Mouse (Mus musculus) stomach, embryonic 15.5 days (tissue): ENCODE data around the gene Cacng7. TPM values are rescaled to one million over a fixed set of nuclear protein-coding genes. Genes with fewer than 3 reads are reported as not detected.
"Not testable (repeated sequence)": the region's sequence is repeated elsewhere in the genome, so short reads cannot be mapped to it uniquely, and the experiment has no call there.

Experiments
- ATAC-seq: fragments of 200-750 bp; cut with Nextera tagmentation; 2 replicates; pipeline ENCODE4 v1.8.0; 2017; ENCODE audit warnings: low read depth, moderate number of reproducible peaks, moderate TSS enrichment; ENCODE audit not compliant: insufficient read depth, low FRiP score
- H3K27ac ChIP-seq: fragments of 300-500 bp; sonication (generic); 2 replicates; pipeline ENCODE4 v1.5.1; 2015; ENCODE audit warnings: mild to moderate bottlenecking, inconsistent platforms
- H3K27me3 ChIP-seq: fragments of 300-500 bp; sonication (generic); replicated peaks from 2 replicates; pipeline ENCODE4 v1.6.1; 2015; ENCODE audit warnings: inconsistent platforms
- H3K36me3 ChIP-seq: fragments of 300-500 bp; sonication (generic); 2 replicates; pipeline ENCODE4 v1.6.1; 2015; ENCODE audit warnings: inconsistent platforms
- H3K4me1 ChIP-seq: fragments of 300-500 bp; sonication (generic); 2 replicates; pipeline ENCODE4 v1.6.1; 2015; ENCODE audit warnings: inconsistent platforms
- H3K4me2 ChIP-seq: fragments of 300-500 bp; sonication (generic); 2 replicates; pipeline ENCODE4 v1.6.1; 2015; ENCODE audit warnings: mild to moderate bottlenecking, inconsistent platforms
- H3K4me3 ChIP-seq: fragments of 300-500 bp; sonication (generic); replicated peaks from 2 replicates; pipeline ENCODE4 v1.5.1; 2015; ENCODE audit warnings: inconsistent platforms
- H3K9ac ChIP-seq: fragments of 300-500 bp; sonication (generic); 2 replicates; pipeline ENCODE4 v1.6.1; 2015; ENCODE audit warnings: inconsistent platforms
- H3K9me3 ChIP-seq: fragments of 300-500 bp; sonication (generic); 2 replicates; pipeline ENCODE4 v1.6.1; 2016; ENCODE audit warnings: inconsistent platforms
- whole genome bisulfite sequencing: fragments of 180-500 bp; shearing (Covaris S2); methylation state at CpG from one replicate; pipeline ENCODE4 v1.1.7; 2015; 5-methylcytosine and 5-hydroxymethylcytosine counted together
- polyA plus RNA-seq: library from polyadenylated mRNA; unstranded; fragments of >200 nt; fragmentation: Nextera tagmentation; extraction: Ambion mirVana; gene quantifications from 2 replicates; pipeline ENCODE4 v1.2.1, GENCODE M21; 2015

Gene Cacng7
- 2.5 and 2.6 TPM in 2 replicates for polyA plus RNA-seq

DNA sequence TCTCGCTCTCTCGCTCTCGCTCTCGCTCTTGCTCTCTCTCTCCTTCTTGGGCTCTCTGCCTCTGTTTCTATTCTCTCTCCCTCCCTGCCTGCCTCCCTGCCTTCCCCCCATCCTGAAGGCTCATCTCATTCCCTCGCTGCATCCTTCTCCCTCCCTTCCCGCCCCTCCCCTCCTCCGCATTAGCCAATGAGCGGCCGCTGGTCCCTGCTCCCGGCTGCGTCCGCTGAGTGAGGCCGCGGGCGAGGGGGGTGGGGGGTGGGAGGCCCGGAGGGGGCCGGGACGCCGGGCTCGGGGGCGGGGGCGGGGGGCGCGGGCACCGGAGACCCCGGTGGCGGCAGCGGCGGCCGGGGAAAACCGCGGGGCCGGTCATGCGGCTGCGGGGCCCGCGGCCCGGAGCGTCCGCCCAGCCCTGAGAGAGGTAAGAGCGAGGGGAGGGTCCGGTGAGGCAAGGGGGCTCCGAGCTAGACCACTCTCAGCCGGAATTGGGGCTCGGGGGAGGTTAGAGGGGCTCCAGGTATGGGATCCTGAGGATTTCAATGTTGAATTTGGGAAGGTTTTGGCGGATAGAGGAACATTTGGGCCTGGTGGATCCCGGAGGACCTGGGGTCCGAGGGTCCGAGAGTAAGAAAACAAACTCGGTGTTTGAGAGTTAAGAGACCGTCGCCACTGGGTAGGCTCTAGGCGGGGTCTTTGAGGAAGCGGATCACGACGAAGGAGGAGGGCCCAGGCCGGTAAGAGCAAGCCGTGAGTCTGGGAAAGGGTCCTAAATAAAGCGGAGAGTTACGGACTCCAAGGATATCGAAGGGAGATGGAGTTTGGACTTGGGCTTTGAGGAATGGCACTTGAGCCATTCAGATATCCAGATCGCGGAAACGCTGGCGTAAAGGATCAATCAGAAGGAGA, at the start of gene Cacng7:
Gene Cacng7 (plus strand): TSS at position 337 of the 903 bp plus-strand sequence.
- Histone ChIP-seq H3K27ac (peak within 1 kb of the TSS; percentile 80), H3K36me3 (no peaks in the 10 kb centered on the region), H3K4me1 (peaks cover 6% of the 10 kb centered on the region; the same call in 1 of the 2 replicates), H3K4me2 (peak within 1 kb of the TSS; percentile 55), H3K9ac (peak within 1 kb of the TSS; percentile 34; the same call in 1 of the 2 replicates), H3K27me3 (0 out of 2 replicates have a peak, but pooled peaks cover 4% of the 10 kb centered on the region), H3K4me3 (peak within 1 kb of the TSS; percentile 56), H3K9me3 (no peaks in the 10 kb centered on the region)
- 1% methylated on average over 65 of the region's 65 CpGs for WGBS
- ATAC-seq: peak; percentile 57

DNA sequence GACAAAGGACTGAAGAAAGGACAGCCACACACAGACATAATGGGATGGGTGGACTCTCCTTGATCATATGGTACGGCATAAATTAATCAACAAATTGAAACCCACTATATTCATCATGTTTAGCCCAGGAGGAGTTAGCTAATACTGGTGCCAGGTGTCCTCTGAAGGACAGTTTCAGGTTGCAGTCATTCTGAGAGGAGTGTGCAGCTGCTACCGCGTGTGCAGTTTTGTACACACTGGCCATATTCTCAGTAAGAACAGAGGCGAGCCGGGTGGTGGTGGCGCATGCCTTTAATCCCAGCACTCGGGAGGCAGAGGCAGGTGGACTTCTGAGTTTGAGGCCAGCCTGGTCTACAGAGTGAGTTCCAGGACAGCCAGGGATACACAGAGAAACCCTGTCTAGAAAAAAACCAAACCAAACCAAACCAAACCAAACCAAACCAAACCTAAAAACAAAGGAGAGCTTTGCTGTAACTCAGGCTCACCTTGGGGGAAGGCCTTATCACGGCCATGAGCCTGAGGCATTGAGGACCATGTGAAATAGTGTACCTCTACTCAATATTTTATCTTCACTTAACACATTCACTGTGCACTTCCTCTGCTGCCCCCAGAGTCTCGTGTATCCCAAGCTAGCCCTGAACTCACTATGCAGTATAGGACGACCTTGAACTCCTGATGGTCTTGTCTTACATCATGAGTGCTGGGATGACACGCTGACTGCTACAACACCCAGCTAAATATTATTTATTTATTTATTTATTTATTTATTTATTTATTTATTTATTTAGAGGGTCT, 49.5 kb upstream of the Cacng7 start:
- H3K4me2 ChIP-seq: no peak overlapping the region
- no peaks in the 10 kb centered on the region for H3K9me3 ChIP-seq
- no peak for ATAC-seq
- 0 out of 2 replicates have a peak, but pooled peaks cover 6% of the 10 kb centered on the region for H3K4me1 ChIP-seq
- no peak overlapping the region for H3K27ac ChIP-seq
- H3K4me3 ChIP-seq: no peak overlapping the region
- H3K36me3 ChIP-seq: no peaks in the 10 kb centered on the region
- H3K9ac ChIP-seq: no peak overlapping the region
- WGBS: 85% methylated on average over 11 of the region's 11 CpGs
- H3K27me3 ChIP-seq: no peaks in the 10 kb centered on the region

DNA sequence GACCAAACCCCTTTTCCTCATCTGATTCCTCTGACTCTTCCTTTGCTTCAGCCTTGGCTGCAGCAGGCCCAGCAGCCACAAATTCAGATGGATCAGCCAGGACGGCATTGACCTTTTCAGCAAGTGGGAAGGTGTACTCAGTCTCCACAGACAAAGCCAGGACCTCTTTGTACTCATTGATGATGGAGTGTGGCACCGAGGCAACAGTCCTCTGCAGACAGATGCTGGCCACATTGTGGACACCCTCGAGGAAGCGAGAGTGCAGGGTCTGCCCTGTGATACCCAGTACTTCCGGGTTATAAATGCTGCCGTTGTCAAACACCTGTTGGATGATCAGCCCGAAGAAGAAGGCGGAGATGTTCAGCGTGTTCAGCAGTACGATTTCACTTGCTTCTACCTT, 48.2 kb upstream of the Cacng7 start:
- no peak overlapping the region for H3K4me2 ChIP-seq
- 0 out of 2 replicates have a peak, but pooled peaks cover 7% of the 10 kb centered on the region for H3K4me1 ChIP-seq
- H3K9me3 ChIP-seq: no peaks in the 10 kb centered on the region
- no peak overlapping the region for H3K27ac ChIP-seq
- no peak for ATAC-seq
- H3K4me3 ChIP-seq: no peak overlapping the region
- no peaks in the 10 kb centered on the region for H3K36me3 ChIP-seq
- 82% methylated on average over 10 of the region's 10 CpGs for WGBS
- H3K27me3 ChIP-seq: no peaks in the 10 kb centered on the region
- no peak overlapping the region for H3K9ac ChIP-seq

DNA sequence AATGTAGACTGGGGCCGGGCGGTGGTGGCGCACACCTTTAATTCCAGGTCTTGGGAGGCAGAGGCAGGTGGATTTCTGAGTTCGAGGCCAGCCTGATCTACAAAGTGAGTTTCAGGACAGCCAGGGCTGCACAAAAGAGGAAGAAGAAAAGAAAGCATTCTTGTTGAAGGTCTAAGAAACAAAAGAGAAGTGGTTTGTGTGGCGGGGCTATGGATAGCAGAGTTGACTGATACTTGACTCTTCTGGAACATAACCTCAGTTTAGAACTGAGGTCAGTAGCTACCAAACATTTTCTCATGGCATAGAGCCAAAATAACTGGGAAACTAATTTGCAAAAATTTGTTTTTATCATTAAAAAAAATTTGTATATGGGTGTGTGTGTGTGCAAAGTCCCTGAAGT, 46.7 kb upstream of the Cacng7 start:
- no peaks in the 10 kb centered on the region for H3K36me3 ChIP-seq
- no peaks in the 10 kb centered on the region for H3K27me3 ChIP-seq
- H3K27ac ChIP-seq: no peak overlapping the region
- no peak overlapping the region for H3K4me3 ChIP-seq
- no peaks in the 10 kb centered on the region for H3K9me3 ChIP-seq
- H3K9ac ChIP-seq: no peak overlapping the region
- WGBS: 89% methylated on average over 5 of the region's 5 CpGs
- H3K4me1 ChIP-seq: 0 out of 2 replicates have a peak, but pooled peaks cover 7% of the 10 kb centered on the region
- H3K4me2 ChIP-seq: no peak overlapping the region
- ATAC-seq: no peak

DNA sequence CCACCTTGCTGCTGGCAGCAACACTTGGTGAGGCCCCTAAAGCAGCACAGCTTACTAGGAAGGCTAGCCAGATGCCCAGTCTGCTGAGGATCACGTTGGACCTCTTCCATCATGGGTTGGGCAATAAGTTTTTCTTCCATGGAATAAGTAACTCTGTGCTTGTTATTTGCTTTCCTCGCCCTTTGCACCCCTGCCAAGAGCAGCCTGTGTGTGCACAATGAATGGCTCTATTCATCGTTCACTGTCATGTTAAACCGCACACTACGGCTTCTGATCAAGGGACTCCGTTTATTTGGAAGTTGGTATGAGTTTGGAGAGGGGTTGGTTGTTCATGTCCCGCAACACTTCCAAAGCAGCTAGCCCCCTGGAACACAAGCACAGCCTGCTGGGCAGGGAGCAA, 45.6 kb upstream of the Cacng7 start:
- no peak for ATAC-seq
- peak overlapping the region; percentile 42; the same call in 1 of the 2 replicates for H3K27ac ChIP-seq
- 44% methylated on average over 7 of the region's 7 CpGs for WGBS

DNA sequence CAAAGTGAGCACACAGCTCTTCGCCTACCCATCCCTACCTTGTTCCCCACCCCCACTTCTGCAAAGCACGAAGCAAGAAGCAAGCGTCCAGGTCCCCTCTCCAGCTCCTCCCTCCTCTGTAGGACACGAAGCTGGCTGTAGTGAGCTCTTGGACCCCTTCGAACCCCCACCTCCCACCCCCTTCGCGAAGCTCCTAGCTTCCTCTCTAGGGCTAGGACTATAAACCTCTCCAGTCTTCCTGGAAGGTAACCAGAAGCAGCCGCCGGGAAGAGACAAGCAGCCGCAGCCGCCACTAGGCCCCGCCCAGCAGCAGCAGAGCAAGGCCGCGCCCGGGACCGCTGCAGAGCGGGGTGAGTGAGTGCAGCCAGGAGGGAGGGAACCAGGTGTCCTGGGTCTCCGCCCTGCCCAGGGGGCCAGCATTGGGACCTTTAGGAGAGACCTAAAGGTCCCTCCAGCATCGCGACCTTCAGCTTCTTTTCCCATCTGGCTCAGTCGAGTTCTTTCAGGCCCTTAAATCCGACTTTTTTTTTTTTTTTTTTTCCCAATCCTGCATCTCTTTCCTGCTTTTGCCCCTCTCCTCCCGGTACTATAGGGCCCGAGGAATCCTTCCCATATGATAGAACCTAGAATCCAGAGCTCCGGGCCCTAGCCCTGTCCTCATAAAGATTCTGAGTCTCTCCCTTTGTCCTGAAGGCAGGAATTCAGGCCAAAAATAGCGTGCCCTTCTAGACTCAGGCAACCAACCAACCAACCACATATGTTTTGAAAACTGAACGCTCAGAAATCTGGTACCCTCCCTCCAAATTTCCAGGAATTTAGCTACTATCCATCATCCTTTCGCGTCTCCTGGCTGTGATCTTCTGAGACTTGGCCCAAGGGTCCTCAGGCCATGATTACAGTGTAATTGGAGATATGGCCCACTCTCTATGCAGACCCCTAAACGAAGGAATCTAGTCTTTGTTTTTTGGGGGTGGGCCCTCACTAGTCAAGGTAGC, 43.5 kb upstream of the Cacng7 start, which contains the start of the genes Myadm and Prkcg:
Gene Myadm (plus strand): TSS at position 105 of the 995 bp plus-strand sequence.
Gene Prkcg (plus strand): TSS at position 204 of the 995 bp plus-strand sequence.
- H3K4me3 ChIP-seq: peak within 1 kb of the TSS; percentile 48
- peak within 1 kb of the TSS; percentile 52 for H3K9ac ChIP-seq
- H3K4me1 ChIP-seq: peaks cover 22% of the 10 kb centered on the region
- ATAC-seq: peak; percentile 40
- H3K4me2 ChIP-seq: peak within 1 kb of the TSS; percentile 68
- H3K27me3 ChIP-seq: no peaks in the 10 kb centered on the region
- H3K36me3 ChIP-seq: no peaks in the 10 kb centered on the region
- H3K27ac ChIP-seq: peak within 1 kb of the TSS; percentile 94
- 1% methylated on average over 30 of the region's 30 CpGs for WGBS
- H3K9me3 ChIP-seq: no peaks in the 10 kb centered on the region

More for the DNA sequence above, 45.6 kb upstream of the Cacng7 start:
- Histone ChIP-seq H3K4me1 (peaks cover 13% of the 10 kb centered on the region), H3K9me3 (no peaks in the 10 kb centered on the region), H3K4me3 (no peak overlapping the region), H3K4me2 (no peak overlapping the region), H3K36me3 (no peaks in the 10 kb centered on the region), H3K27me3 (no peaks in the 10 kb centered on the region), H3K9ac (no peak overlapping the region)

DNA sequence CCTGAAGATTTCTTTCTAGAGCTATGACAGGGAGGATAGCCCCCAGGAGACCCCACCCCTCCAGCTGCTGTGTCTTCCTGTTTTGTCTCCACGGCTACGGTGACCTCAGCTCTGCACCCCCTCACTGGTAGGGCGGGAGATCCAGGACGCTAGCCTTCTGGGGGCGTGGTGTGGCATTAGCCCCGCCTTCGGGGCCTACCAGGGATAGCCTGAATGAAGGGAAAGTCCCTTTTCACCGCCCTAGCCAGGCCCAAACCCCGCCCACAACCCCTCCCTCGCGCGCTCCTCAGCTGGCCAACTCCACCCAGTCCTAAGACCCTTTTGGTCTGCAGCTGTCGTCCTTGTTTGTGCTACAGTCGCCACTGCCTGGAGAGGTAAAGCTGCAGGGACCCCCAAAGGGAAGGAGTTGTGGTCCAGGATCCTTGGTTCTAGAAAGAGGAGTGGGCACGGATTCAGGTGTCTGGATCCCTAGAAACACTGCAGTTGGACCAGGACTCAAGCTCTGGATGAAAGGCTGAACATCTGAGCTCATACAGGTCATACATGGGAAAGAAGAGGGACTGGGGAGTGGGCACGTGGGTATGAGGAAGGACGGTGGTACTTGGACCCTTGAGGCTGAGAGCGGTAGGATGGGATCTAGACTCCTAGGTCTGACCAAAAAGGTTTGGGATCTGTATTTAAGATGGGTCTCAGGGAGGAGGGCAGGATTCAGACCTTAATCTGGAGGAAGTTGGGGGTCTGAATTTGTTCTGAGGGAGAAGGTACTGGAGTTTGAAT, 42.3 kb upstream of the Cacng7 start:
- H3K4me1 ChIP-seq: peaks cover 30% of the 10 kb centered on the region
- H3K36me3 ChIP-seq: 0 out of 2 replicates have a peak, but pooled peaks cover 3% of the 10 kb centered on the region
- ATAC-seq: peak; percentile 84
- no peaks in the 10 kb centered on the region for H3K9me3 ChIP-seq
- peak overlapping the region; percentile 94 for H3K27ac ChIP-seq
- peak overlapping the region; percentile 19 for H3K9ac ChIP-seq
- H3K4me2 ChIP-seq: peak overlapping the region; percentile 68
- no peaks in the 10 kb centered on the region for H3K27me3 ChIP-seq
- WGBS: 1% methylated on average over 18 of the region's 18 CpGs
- peak overlapping the region; percentile 48 for H3K4me3 ChIP-seq

DNA sequence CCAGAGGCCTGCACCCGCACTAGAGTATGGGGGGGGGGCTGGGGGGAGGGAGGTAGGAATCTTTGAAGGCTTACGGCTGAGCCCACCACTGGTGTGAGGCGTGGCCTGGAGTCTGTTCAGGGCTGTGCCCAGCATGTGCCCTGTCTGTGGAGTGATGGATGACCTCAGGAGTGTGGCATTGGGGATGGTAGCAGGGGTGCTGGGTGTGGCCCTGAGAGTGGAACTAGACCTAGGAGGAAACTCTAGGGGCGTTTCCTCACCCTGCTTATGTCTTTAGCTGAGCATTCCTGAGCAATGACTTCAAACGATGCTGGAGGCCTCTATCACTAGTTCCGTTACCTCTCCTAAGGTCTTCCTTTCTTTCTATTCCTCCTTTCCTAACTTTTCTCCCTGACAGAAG, 41.6 kb upstream of the Cacng7 start:
- 9% methylated on average over 6 of the region's 6 CpGs for WGBS
- Histone ChIP-seq H3K36me3 (0 out of 2 replicates have a peak, but pooled peaks cover 3% of the 10 kb centered on the region), H3K9ac (peak overlapping the region; percentile 19; the same call in 1 of the 2 replicates), H3K4me2 (peak overlapping the region; percentile 68), H3K9me3 (no peaks in the 10 kb centered on the region), H3K27me3 (no peaks in the 10 kb centered on the region), H3K4me3 (peak overlapping the region; percentile 48), H3K27ac (peak overlapping the region; percentile 94), H3K4me1 (peaks cover 34% of the 10 kb centered on the region)
- 0 out of 2 replicates have a peak, but pooled peaks have one; percentile 3 for ATAC-seq

DNA sequence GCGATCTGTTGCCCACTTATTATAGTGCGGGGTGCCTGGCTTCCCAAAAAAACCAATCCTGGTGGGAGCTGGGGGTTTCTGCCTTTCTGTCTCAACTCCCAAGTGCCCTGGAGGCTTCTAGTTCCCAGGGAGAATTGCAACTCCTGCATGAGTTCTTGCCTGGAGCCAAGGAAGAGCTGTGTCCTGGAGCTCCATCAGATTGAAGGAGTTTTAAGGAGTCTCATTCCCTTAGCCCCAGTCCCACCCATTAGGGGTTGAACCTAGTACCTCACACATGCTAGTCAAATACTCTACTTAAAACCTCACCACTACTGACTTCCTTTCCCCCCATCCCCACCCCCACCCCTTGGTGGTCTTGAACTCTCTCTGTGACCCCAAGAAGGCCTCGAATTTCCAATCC, 41.0 kb upstream of the Cacng7 start:
- ATAC-seq: no peak
- Histone ChIP-seq H3K27me3 (no peaks in the 10 kb centered on the region), H3K4me3 (peak overlapping the region; percentile 48), H3K27ac (peak overlapping the region; percentile 94), H3K9me3 (no peaks in the 10 kb centered on the region), H3K36me3 (peaks cover 5% of the 10 kb centered on the region; the same call in 1 of the 2 replicates), H3K9ac (peak overlapping the region; percentile 19; the same call in 1 of the 2 replicates), H3K4me2 (peak overlapping the region; percentile 68), H3K4me1 (peaks cover 35% of the 10 kb centered on the region)
- WGBS: 56% methylated on average over 3 of the region's 3 CpGs

DNA sequence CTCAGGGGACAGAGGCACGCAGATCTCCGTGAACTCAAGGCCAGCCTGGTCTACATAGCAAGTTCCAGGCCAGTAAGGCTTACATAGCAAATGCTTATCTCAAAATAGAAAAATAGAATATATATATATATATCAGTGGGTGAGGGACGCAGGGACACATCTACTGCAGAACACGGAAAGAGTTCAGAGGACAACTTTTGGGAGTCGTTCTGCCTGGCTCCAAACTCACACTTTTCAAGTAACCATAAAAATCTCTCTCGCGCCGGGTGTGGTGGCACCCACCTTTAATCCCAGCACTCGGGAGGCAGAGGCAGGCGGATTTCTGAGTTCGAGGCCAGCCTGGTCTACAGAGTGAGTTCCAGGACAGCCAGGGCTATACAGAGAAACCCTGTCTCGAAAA, 40.5 kb upstream of the Cacng7 start:
- peak overlapping the region; percentile 94 for H3K27ac ChIP-seq
- H3K9me3 ChIP-seq, H3K36me3 ChIP-seq, H3K9ac ChIP-seq, ATAC-seq, H3K27me3 ChIP-seq: not testable (repeated sequence)
- 49% methylated on average over 12 of the region's 12 CpGs for WGBS
- H3K4me2 ChIP-seq: peak overlapping the region; percentile 68
- peak overlapping the region; percentile 48 for H3K4me3 ChIP-seq
- H3K4me1 ChIP-seq: peaks cover 37% of the 10 kb centered on the region
